Mouse (Mus musculus) urinary bladder, postnatal 10 days (tissue): ENCODE measurements around the gene Esr2.
A peak's percentile ranks its signal among the peaks of the same experiment; 100 is the strongest.
"Not testable (repeated sequence)": the region's sequence is repeated elsewhere in the genome, so short reads cannot be mapped to it uniquely, and the experiment has no call there.

Experiments
- DNase-seq: peaks from one replicate; pipeline ENCODE4 v3.0.0; 2022; ENCODE audit warnings: low spot score

Gene Esr2

GRCm38 (mm10) chr12:76177000-76177863 is at the start of gene Esr2:
Gene Esr2, minus strand, starts transcription at chr12:76177259.
- DNase-seq = no peak

GRCm38 (mm10) chr12:76222104-76222503 is 45.0 kb upstream of the Esr2 start:
- not testable (repeated sequence) for DNase-seq

GRCm38 (mm10) chr12:76216716-76217115 is 39.7 kb upstream of the Esr2 start:
- DNase-seq = no peak

GRCm38 (mm10) chr12:76215121-76215520 is 38.1 kb upstream of the Esr2 start:
- DNase-seq = no peak

GRCm38 (mm10) chr12:76209429-76209974 is 32.4 kb upstream of the Esr2 start:
- DNase-seq = no peak

GRCm38 (mm10) chr12:76200326-76200725 is 23.3 kb upstream of the Esr2 start:
- no peak for DNase-seq

GRCm38 (mm10) chr12:76197071-76197470 is 20.0 kb upstream of the Esr2 start:
- no peak for DNase-seq

- no peak for DNase-seq
Measured at GRCm38 (mm10) chr12:76196709-76197054, 19.6 kb upstream of the Esr2 start.

GRCm38 (mm10) chr12:76195912-76196708 is 19.1 kb upstream of the Esr2 start:
- peak; percentile 64 for DNase-seq

GRCm38 (mm10) chr12:76194526-76194925 is 17.5 kb upstream of the Esr2 start:
- DNase-seq = no peak

GRCm38 (mm10) chr12:76190940-76191339 is 13.9 kb upstream of the Esr2 start:
- no peak for DNase-seq

- no peak for DNase-seq
Measured at GRCm38 (mm10) chr12:76187849-76188248, 10.8 kb upstream of the Esr2 start.

- DNase-seq = no peak
Measured at GRCm38 (mm10) chr12:76186473-76186872, 9.4 kb upstream of the Esr2 start.

GRCm38 (mm10) chr12:76185167-76185816 is 8.2 kb upstream of the Esr2 start:
- no peak for DNase-seq

GRCm38 (mm10) chr12:76184271-76184670 is 7.2 kb upstream of the Esr2 start:
- no peak for DNase-seq

GRCm38 (mm10) chr12:76182831-76183230 is 5.8 kb upstream of the Esr2 start:
- no peak for DNase-seq

- DNase-seq = no peak
Measured at GRCm38 (mm10) chr12:76181471-76181870, 4.4 kb upstream of the Esr2 start.

- DNase-seq = no peak
Measured at GRCm38 (mm10) chr12:76180442-76180841, 3.4 kb upstream of the Esr2 start.

GRCm38 (mm10) chr12:76179527-76179926 is 2.5 kb upstream of the Esr2 start:
- no peak for DNase-seq

GRCm38 (mm10) chr12:76179051-76179450 is 2.0 kb upstream of the Esr2 start:
- DNase-seq = no peak

GRCm38 (mm10) chr12:76177864-76178518 is 932 bp upstream of the Esr2 start:
- DNase-seq = no peak

- no peak for DNase-seq
Measured at GRCm38 (mm10) chr12:76165641-76166040, 11.4 kb downstream of the Esr2 start.
